Mouse (Mus musculus) hindbrain, embryonic 12.5 days (tissue): ENCODE measurements around the gene Bcl2a1a. TPM values are rescaled to one million over a fixed set of nuclear protein-coding genes. Genes with fewer than 3 reads are reported as not detected.

ENCODE experiments used
- polyA plus RNA-seq: library from polyadenylated mRNA; unstranded; fragments of >200 nt; fragmentation: Nextera tagmentation; extraction: Ambion mirVana; gene quantifications from 2 replicates; pipeline ENCODE4 v1.2.1, GENCODE M21; 2016

Gene Bcl2a1a
- polyA plus RNA-seq, 1 experiment from 2014 or later = not detected

Other genes starting within 250 kb of the Bcl2a1a start
- 33.4 and 35.9 TPM in 2 replicates for gene Mthfsl, start 236.6 kb upstream of the Bcl2a1a start, polyA plus RNA-seq
- not detected in 2 replicates for gene Bcl2a1d, start 225.0 kb upstream of the Bcl2a1a start, polyA plus RNA-seq
- gene Trim43c, start 117.7 kb upstream of the Bcl2a1a start, polyA plus RNA-seq = 0.20 TPM in 1 of 2 replicates, not detected in the other
- not detected in 2 replicates for gene Trim43b, start 135.9 kb downstream of the Bcl2a1a start, polyA plus RNA-seq
- not detected in 2 replicates for gene Bcl2a1b, start 242.3 kb downstream of the Bcl2a1a start, polyA plus RNA-seq
- gene Gm29094, start 242.5 kb downstream of the Bcl2a1a start, polyA plus RNA-seq = 0.73 TPM in 1 of 2 replicates, not detected in the other